Mouse (Mus musculus) urinary bladder, postnatal 36 days (tissue): ENCODE measurements around the gene Tmprss6.
A peak's percentile ranks its signal among the peaks of the same experiment; 100 is the strongest.

Source experiments
- DNase-seq, 2 experiments: peaks; one replicate each; pipeline ENCODE4 v3.0.0; 2022; ENCODE audit warnings: low spot score in 2 of 2, mixed read lengths in 1 of 2

Gene Tmprss6

DNA sequence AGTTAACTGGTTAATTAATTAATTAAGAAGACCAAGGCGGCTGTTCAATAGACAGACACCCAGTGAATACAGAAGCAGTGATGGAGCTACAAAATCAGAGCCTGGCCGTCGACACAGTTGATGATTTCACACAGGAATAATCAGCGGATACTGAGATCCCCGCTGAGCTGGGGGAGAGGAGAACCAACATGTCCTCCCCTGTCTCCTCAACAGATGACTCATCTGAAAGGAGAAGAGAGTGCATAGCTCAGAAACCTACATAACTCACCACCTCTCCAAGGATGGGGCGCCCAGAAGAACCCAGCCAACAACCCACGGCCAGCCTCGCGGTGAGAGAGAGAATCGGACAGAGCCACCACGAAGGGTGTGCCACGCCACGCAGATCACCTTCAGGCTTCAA lies 48.0 kb downstream of the Tmprss6 start:
- DNase-seq: no peak

DNA sequence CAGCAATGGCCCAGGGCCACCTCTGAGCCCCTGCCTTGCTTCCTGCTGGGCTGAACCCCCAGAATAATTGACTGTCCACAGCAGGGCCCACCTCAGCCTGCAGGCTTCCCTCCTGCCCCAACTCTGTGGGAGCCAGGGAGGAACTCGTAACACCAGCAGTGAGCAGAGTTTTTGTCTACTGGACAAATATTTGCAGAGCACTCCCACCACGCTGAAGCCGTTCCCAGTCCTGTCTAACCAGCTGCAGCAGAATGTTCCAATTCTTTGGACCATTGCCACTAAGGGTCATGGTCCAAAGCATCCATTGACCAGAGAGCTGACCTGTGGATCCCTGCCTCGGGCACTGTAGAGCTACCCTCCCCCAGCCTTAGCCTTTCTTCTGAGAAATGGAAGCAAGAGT lies 51.5 kb downstream of the Tmprss6 start:
- DNase-seq: peak in 1 of 2 experiments; percentile 63

DNA sequence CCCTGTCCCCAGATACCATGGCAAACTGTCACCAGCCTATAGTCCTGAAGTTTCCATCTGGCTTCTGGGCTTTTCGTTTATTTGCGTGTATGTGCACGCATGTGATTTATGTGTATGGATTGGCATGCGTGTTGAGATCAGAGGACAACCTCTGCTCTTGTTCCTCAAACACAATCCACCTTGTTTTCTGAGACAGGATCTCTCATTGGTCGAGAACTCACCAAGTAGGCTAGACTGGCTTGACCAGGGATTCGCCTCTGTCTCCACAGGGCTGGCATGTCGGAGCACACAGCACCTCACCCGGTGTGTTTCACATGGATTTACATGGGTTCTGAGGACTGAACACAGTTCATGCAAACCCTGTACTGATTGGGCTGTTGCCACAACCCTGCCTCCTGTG lies 54.3 kb downstream of the Tmprss6 start:
- DNase-seq: no peak

DNA sequence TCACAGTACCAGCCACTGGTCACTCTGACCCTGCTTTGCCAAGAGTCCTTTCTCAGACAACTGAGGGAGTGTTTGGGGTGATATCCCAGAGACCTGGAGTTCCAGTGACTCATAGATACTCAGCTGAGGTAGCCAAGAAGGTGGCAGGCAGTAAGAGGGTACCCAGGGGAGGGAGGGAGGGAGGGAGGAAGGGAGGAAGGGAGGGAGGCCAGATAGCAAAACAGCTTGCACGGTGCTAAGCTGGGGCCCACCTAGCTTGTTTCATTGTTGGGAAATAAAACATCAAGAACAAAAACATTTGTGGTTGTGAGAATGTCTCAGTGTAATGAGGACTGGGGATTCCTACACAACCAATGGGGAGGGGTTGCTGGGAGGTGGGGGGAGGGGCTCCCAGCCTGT lies 54.7 kb downstream of the Tmprss6 start:
- DNase-seq: no peak

DNA sequence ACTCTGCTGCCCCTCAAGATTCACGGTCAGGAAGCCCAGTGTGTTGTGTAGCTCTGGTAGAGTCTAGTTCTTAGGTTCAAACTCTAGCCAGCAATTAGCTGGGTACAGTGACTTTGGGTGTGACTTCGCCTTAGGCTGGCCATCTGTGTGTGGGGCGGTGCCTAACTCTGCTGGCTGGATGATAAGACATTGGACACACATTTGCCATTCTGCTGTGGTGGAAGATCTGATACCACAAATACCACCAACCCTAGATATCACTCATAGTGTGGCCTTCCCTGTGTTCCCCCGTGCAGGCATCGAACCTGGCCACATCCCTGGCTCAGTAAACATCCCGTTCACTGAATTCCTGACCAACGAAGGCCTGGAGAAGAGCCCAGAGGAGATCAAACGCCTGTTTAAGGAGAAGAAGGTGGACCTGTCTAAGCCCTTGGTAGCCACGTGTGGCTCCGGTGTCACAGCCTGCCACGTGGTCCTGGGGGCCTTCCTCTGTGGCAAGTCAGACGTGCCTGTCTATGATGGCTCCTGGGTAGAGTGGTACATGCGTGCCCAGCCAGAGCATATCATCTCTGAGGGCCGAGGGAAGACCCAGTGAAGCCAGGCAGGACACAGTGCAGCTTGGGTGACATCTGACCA lies 55.2 kb downstream of the Tmprss6 start:
- DNase-seq: no peak

DNA sequence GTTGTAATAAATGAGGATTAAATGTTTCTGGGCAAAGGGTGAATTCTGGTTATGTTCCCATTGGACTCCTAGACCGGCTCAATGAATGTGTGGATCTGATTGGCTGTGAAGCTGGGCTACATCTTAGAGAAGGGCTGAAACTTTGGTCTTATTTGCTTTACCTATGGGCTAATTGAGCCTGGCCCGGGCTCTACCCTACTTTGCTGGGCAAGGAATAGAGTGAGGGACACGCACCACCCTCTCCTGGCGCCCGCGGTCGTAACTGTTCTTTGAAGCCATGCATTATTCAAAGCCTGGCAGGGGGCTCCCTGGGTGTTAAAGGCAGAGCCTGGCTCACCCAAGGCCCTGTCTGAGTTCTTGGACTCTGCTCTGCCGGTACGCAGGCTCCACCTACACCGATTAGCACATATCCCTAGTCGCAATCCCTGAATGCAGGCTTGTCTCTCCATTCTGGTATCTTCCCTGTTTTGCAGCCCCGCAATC lies 58.8 kb downstream of the Tmprss6 start:
- no peak for DNase-seq

DNA sequence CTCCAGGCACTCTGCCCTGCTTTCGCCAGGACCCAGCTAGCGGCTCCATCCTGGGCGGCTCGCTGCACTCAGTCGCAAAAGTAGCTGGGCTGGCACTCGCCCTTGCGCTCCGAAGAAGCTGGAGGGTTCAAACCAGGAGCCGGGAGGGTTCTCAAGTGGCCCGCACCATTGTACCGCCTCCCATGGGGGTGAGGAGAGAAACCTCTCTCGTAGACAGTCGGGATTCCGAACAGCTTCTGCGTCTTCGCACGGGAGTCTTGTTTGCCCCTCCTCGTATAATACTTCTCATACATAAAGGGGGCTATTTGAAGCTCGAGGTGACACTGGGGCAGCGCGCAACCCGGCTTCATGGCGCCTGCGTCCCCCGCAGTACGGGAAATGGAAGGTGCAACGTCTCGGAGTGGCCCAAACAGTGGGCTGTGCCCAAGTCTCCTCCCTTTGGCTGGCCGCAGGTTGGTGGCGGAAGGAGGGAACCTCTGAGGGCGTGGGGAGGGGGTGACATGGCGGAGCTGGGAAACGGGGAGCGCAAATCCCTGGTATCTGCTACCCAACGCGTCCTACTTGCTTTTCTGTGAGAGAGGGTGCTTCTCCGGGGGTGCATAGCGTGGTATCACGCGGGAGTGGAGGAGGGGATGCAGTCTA lies 62.0 kb downstream of the Tmprss6 start, which contains the start of gene Mpst:
Gene Mpst, plus strand, starts transcription at position 124 of the 642 bp plus-strand sequence.
- DNase-seq: peak; percentile 90

DNA sequence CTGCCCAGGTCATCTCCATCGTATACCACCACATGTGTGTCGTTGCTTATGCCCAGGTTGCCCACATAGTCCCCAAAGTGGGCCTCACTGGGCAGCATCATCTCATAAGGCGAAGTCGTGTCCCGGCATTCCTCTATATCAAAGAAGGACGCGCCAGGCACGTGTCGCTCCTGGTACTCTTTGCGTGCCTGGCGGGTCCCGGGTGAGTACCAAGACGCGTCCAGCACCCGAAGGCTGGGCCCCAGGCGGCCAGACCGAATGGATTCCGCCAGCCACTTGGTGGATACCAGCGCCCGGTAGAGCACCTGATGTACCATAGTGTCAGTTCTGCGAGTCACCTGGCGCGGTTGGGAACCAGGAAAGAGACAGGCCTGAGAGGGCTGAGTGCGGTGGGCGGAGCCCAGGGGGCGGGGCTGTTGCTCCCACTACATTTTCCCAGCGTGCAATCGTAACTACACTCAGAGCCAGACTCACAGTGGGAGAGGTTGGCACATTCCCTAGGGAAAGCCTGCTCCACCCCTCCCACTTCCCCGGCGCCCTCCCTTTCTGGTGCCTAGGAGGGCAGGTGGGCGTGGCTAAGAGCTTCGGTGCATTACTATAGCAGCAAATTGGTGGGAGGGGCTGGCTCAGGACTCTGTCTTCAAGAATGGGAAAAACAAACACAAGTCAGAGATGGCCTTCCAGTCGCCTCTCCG lies 62.8 kb downstream of the Tmprss6 start, which contains the start of gene Tst:
Gene Tst, minus strand, starts transcription at position 391 of the 695 bp plus-strand sequence.
- peak; percentile 84 to 90 for DNase-seq

DNA sequence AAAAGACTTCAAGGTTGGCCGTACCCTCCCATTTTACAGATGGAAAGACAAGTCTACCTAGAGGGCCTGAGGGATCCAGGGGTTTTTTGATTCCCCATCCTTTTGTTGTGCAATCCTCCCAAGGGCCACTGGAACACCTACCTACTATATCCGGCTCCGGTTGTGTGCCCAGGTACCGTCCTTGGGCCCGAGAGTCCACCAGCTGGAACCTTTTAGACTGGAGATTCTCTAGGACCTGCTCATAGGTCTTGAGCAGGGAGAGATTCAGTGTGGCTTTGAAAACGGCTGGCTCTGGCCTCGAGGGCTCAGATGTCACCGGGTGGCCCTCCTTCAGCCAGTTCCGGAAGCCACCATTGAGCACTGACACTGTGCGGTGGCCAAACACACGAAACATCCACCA lies 63.3 kb downstream of the Tmprss6 start:
- no peak for DNase-seq

DNA sequence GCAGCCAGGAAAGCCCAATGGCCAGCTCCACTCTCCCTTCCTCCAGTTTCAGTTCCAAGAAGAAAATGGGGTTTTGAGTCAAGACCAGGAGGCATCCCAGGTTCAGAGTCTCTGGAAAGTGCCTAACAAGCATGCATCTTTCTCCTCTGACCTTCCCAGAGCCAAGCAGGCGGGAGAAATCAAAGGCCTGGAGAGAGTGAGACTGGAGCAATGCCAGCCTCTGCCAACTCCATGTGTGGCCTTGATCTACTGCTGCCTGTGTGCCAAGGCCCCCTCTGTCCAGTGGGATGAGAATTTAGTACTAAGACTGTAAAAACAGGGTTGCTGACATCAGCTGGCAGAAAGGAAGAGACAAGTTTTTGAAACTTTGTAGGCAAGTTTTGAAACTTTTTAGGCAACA lies 64.5 kb downstream of the Tmprss6 start:
- peak in 1 of 2 experiments; percentile 73 for DNase-seq

DNA sequence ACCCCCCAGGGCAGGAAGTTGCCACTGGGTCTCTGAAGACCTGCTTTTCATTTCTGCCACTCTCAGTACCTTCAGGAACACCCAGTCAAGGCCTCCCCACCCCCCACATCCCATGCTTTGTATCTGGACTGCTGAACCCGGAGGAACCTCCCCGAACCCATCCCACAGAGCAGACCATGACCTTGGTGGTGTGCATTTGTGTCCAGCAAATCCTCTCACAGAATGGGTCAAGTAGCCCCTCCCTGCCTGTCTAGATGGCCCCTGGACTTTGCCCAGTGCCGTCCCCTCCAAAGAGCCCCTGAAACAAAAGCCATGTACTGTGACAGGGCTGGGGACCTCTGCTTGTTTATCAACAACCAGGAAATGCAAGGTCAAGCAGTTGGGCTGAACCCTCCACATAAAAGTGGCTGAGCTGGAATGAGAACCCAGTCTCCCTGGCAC lies 65.1 kb downstream of the Tmprss6 start:
- no peak for DNase-seq

DNA sequence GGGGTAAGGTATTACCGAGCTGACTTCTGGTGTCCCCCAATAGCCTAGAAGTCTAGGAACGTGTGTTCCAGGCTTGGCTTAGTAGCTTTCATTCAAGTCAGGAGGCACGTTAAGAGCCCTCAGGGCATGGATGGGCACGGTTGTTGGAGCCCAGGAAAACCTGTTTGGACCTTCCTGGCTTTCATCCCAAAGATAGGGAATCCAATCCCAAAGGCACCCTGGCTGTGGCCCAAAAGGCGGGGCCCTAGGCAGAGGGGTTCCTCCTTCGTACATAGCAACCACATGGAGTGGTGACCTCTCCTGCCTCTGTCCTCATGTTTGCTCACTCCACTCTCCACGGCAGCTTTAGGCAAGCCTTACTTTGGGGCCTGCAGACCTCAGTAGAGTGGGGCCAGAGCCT lies 66.0 kb downstream of the Tmprss6 start:
- no peak for DNase-seq

DNA sequence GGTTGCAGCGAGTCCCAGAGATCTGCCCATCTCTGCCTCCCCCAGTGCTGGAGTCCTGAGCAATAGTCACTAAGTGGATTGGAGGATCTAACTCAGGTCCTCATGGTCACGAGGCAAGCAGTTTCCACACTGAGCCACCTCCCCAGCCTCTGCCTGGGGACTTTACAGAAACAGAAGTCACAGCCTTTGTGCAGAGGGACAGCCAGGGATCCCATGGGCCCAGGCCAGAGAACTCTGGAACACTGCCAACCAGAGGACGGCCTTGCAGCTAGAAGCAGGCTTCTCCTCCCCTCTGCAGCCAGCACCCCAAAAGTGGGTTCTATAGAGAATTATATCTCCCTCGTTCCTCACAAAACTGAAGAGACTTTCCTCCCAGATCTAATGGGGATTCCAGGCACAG lies 66.5 kb downstream of the Tmprss6 start:
- DNase-seq: peak in 1 of 2 experiments; percentile 66

DNA sequence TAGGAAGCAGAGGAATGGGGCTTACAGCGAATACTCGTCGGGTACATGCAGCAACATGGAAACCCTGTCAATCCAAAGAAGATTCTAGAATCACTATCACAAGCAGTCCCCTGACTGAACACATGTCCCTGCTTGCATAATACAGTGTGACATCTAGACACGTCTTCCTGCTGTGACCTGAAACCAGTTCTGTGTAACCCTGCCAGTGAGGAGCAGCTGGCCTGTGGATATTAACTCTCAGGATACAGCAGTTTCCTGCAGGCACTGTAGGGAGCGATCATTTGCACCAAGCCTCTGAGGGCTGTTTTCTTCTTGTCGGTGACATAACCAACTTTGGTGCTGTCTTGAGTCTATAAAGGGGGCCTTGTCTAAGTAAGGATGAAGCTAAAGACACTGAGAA lies 67.1 kb downstream of the Tmprss6 start:
- DNase-seq: no peak

DNA sequence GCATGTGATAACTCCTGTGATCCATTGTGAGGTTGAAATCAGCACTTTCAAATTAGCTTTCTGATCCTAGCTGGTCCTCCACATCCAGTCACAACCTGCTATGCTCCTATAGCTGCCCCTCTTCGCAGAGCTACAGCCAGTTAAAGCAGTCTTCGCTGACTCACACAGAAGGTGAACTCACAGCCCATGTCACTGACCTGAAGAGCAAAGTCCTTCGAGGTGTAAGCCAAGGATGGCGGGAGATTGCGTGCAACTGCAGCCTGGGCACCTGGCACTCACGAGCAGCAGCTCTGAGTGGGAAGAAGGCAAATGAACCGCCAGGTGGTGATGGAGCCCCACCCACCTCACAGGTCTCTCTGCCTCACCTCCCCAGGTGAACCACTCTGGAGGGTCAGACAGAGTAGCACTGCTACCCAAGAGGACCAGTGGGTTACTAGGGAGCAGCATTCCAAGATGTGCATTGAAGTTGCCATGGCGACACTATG lies 72.9 kb downstream of the Tmprss6 start, which contains the start of gene Tex33:
Gene Tex33, minus strand, starts transcription at position 435 of the 485 bp plus-strand sequence.
- no peak for DNase-seq

DNA sequence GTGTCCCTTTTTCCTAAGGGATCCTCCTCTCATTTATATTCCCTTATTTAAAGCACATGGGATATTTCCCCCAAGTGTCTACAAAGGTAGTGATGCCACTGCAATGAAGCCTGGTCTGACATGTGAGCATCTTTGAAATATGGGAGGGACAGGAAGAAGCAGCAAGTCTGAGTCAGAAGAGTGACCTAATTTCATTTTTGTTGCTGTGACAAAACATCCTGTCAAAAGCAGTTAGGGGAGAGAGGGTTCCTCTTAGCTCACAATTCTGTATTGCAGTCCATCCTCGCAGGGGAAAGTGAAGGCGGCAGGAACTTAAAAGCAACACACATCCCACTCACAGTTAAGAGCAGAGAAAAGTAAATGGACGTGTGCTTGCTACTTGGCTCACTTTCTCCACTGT lies 77.6 kb downstream of the Tmprss6 start:
- DNase-seq: no peak
